Mouse (Mus musculus) liver, embryonic 14.5 days (tissue): ENCODE data around the gene Zc3h4.

ENCODE experiments used
- CTCF ChIP-seq: IDR thresholded peaks from 2 replicates; pipeline ENCODE4 v1.5.1; 2016; ENCODE audit warnings: antibody characterized with exemption, low read depth, control low read depth
- EP300 ChIP-seq: IDR thresholded peaks from 2 replicates; pipeline ENCODE4 v1.6.1; 2016; ENCODE audit warnings: antibody characterized with exemption, low read depth

GRCm38 (mm10) chr7:16473847-16474246, 73.1 kb downstream of the Zc3h4 start:
- TF ChIP-seq CTCF (no peak), EP300 (no peak)
